Mouse (Mus musculus) right cerebral cortex, postnatal 36 days (tissue): Measurements from ENCODE around the gene Ptpn12.
A peak's percentile ranks its signal among the peaks of the same experiment; 100 is the strongest.
"Not testable (repeated sequence)": the region's sequence is repeated elsewhere in the genome, so short reads cannot be mapped to it uniquely, and the experiment has no call there.

Experiments used
- DNase-seq, 2 experiments: peaks; one replicate each; pipeline ENCODE4 v3.0.0; 2022; ENCODE audit warnings: low spot score in 2 of 2, mixed read lengths in 1 of 2

Gene Ptpn12

GRCm38 (mm10) chr5:20951666-20952281 lies 103.9 kb downstream of the Ptpn12 start:
- DNase-seq = peak; percentile 94 to 96

GRCm38 (mm10) chr5:20950855-20951650 lies 104.7 kb downstream of the Ptpn12 start:
- DNase-seq = peak; percentile 12 to 27

- no peak for DNase-seq
Measured at GRCm38 (mm10) chr5:20950516-20950854, 105.2 kb downstream of the Ptpn12 start.

DNA sequence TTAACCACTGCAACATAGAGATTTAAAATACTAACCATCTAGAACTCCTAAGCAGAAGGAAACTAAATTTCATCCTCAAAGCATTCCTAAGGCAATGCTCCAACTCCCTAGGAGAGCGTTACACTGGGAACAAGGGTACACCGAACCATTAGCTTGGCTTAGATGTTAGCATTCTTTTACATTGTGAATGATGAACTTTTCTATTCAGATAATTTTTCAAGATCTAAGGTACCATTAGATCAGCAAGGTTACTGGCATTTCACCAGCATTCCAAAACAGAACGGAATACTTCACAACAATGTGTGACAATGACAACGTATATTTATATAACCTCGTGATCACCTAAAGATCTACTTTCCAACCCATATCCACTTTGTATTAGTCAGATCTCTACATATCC lies 105.6 kb downstream of the Ptpn12 start:
- no peak for DNase-seq

- no peak for DNase-seq
Measured at GRCm38 (mm10) chr5:20946906-20947305, 108.8 kb downstream of the Ptpn12 start.

- DNase-seq = no peak
Measured at GRCm38 (mm10) chr5:20944961-20945748, 110.6 kb downstream of the Ptpn12 start.

- not testable (repeated sequence) for DNase-seq
Measured at GRCm38 (mm10) chr5:20943791-20944190, 111.9 kb downstream of the Ptpn12 start.

GRCm38 (mm10) chr5:20942523-20942922 lies 113.2 kb downstream of the Ptpn12 start:
- no peak for DNase-seq

DNA sequence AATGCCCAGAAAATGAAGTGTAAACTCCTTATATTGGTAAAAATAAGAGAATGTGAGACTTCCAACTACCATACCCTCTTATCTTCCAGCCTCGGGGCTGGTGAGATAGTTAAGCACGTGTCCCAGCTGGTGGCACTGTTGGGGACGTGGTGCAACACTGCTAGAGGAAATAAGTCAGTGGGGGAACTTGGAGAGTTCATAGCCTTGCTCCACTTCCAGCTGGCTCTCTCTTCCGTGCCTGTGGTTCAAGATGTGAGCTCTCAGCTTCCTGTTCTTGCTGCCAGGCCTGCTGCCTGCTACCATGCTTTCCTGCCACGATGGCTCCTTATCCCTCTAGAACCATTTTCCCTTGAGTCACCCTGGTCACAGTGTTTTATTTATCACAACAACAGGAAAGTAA lies 114.5 kb downstream of the Ptpn12 start:
- no peak for DNase-seq

DNA sequence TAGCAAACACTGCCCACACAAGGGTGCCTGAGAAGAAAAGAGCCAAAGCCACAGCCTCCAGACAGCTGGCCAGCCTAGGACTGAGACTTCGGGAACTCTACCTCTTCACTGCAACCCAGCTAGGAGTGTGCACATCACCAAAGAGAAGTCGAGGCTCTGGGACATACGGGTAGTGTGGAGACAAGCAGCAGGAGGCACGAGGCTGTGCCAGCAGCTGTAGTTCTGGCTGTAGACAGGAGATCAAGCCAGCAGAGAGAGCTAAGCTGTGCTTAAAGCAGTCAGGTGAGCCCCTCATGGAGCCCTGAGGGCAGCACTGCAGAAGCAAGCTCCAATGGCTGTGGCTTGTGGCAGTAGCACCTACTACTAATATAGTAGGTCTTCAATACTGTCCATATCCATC lies 115.0 kb downstream of the Ptpn12 start:
- no peak for DNase-seq

DNA sequence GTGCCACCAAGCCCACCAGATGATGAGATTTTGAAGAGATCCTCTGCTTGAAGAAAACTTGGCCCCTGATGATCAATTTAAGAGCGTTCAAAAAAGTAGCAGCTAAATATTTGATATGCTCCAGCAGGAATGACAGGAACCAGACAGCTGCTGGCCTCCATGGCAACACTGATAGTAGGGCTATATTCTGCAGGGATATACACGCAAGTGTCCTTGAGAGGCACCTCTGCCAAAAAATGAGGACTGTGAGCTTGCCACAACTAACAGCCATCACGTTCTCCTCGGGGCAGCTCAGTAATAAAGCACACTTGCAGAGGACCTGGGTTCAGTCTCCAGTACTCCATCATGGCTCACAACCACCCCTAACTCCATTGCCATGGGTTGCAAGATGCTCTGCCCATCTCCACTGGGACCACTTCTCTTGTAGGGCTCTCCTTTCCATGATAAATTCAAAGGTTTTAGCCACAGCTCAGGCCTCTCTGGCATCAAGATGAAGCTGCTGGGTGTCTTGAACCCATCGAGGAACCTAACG lies 115.6 kb downstream of the Ptpn12 start:
- DNase-seq = no peak

DNA sequence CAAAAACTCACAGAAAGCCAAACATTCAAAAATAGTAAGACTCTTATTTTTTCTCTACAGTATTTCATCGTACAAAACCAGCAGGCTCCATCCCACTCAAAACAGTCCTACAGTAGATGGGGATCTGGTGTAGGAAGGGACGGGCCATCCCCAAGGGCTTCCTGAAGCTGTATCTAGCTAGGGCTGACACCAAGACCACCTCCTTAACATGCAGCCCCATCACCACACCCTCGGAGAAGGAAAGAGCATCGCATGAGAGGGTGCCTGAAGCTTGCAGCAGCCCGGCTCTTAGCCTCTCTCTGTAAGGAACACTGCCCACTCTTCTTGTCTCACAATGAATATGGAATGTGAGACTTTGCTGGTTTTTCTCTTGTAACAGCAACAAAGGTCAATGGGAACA lies 117.2 kb downstream of the Ptpn12 start:
- DNase-seq = no peak
